Mouse (Mus musculus) liver, embryonic 14.5 days (tissue): Measurements from ENCODE around the gene Btbd16. TPM values are rescaled to one million over a fixed set of nuclear protein-coding genes. Genes with fewer than 3 reads are reported as not detected.

Experiments used
- ATAC-seq: fragments of 200-750 bp; cut with Nextera tagmentation; 2 replicates; pipeline ENCODE4 v1.8.0; 2017; ENCODE audit warnings: moderate number of reproducible peaks, mild to moderate bottlenecking, moderate library complexity; ENCODE audit not compliant: insufficient read depth
- DNase-seq, 3 experiments: peaks; one replicate each; pipeline ENCODE4 v3.0.0-alpha.2; 2012 to 2013; ENCODE audit warnings: low read depth in 3 of 3, low spot score in 3 of 3
- H3K27ac ChIP-seq: fragments of 300-500 bp; sonication (generic); 2 replicates; pipeline ENCODE4 v1.5.1; 2014; ENCODE audit warnings: moderate library complexity, mild to moderate bottlenecking, control low read depth, inconsistent platforms
- H3K27me3 ChIP-seq: fragments of 300-500 bp; sonication (generic); 2 replicates; pipeline ENCODE4 v1.6.1; 2014; ENCODE audit warnings: mild to moderate bottlenecking, low read length, moderate library complexity; ENCODE audit not compliant: control insufficient read depth, insufficient read depth
- H3K36me3 ChIP-seq: fragments of 300-500 bp; sonication (generic); replicated peaks from 2 replicates; pipeline ENCODE4 v1.6.1; 2014; ENCODE audit warnings: low read depth; ENCODE audit not compliant: control insufficient read depth, insufficient read depth
- H3K4me1 ChIP-seq, 2 experiments: fragments of 200-500 bp in 1 of 2; fragments of 300-500 bp in 1 of 2; sonication (generic) in 1 of 2; replicated peaks; 2 replicates each; pipeline ENCODE4 v1.6.1; 2012 to 2014; ENCODE audit warnings: antibody characterized with exemption in 1 of 2, inconsistent platforms in 1 of 2, low read length in 1 of 2; ENCODE audit not compliant: control insufficient read depth in 2 of 2, insufficient read depth in 2 of 2
- H3K4me2 ChIP-seq: fragments of 300-500 bp; sonication (generic); 2 replicates; pipeline ENCODE4 v1.6.1; 2014; ENCODE audit warnings: low read depth, mild to moderate bottlenecking, control low read depth, moderate library complexity
- H3K4me3 ChIP-seq, 2 experiments: fragments of 200-500 bp in 1 of 2; fragments of 300-500 bp in 1 of 2; sonication (generic) in 1 of 2; 2 replicates each; pipeline ENCODE4 v1.5.1; 2012 to 2014; ENCODE audit warnings: low read depth in 2 of 2, low read length in 2 of 2, mild to moderate bottlenecking in 2 of 2, control low read depth in 1 of 2, inconsistent platforms in 1 of 2, moderate library complexity in 1 of 2; ENCODE audit not compliant: insufficient read depth in 1 of 2
- H3K9ac ChIP-seq: fragments of 300-500 bp; sonication (generic); replicated peaks from 2 replicates; pipeline ENCODE4 v1.6.1; 2014; ENCODE audit warnings: mild to moderate bottlenecking, control low read depth, moderate library complexity
- H3K9me3 ChIP-seq: fragments of 300-500 bp; sonication (generic); 2 replicates; pipeline ENCODE4 v1.6.1; 2016; ENCODE audit warnings: low read length, mixed read lengths; ENCODE audit not compliant: control insufficient read depth
- CTCF ChIP-seq: IDR thresholded peaks from 2 replicates; pipeline ENCODE4 v1.5.1; 2016; ENCODE audit warnings: antibody characterized with exemption, low read depth, control low read depth
- EP300 ChIP-seq: IDR thresholded peaks from 2 replicates; pipeline ENCODE4 v1.6.1; 2016; ENCODE audit warnings: antibody characterized with exemption, low read depth
- WGBS: fragments of 180-500 bp; shearing (Covaris S2); extraction: QIAGEN DNeasy Blood & Tissue Kit; methylation state at CpG from one replicate; pipeline ENCODE4 v1.1.7; 2014; ENCODE audit not compliant: insufficient replicate concordance; 5-methylcytosine and 5-hydroxymethylcytosine counted together
- polyA plus RNA-seq, 2 experiments: library from polyadenylated mRNA; depleted of rRNA in 1 of 2; stranded (reverse) in 1 of 2; unstranded in 1 of 2; fragments of >200 nt; fragmentation: Nextera tagmentation in 1 of 2; extraction: Ambion mirVana in 1 of 2; gene quantifications; 2 replicates each; pipeline versions ENCODE4 v1.2.1 to v1.2.3; 2012 to 2014

The Btbd16 gene
- 0.02 TPM in 1 of 2 replicates, not detected in the other for polyA plus RNA-seq (2012; rRNA removed)
- 0.05 TPM in 1 of 2 replicates, not detected in the other for polyA plus RNA-seq (2014; fragmentation: Nextera tagmentation; extraction: Ambion mirVana)

DNA sequence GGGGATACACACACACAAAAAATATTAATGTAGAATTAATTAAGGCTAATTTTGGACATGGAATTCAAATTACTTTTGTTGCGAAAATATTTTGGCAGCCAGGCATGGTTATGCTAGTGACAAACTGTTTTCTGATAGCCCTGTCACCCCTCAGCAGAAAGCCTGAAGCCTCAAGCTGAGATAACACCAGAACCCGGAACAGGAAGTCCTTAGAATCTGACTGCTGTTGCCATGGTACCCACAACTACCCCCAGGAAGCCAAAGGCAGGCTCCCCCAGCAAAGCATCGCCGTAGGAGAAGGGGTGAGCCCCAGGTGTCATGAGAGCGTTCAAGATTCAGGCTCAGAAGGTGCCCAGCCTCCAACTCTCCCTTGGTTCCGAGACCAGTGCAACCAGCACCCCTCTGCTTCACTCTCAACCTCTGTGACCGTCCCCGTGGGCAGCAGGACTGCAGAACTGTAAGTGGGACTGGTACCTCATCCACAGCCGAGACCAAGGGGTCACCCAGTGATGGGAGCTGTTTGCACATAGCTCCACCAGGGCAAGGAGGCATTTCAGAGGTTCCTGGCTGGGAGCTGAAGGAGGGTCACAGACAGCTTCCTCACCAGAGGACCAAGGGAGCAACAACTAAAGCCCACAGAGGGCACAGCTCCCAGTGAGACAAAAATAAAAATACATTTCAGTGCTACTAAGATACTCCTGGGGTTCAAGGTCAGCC lies at the start of gene Btbd16:
Btbd16 (plus strand) TSS at position 156 of the 717 bp plus-strand sequence.
- Histone ChIP-seq H3K9me3 (no peaks in the 10 kb centered on the region), H3K4me3 (no peak within 1 kb of the TSS), H3K27ac (no peak within 1 kb of the TSS), H3K36me3 (no peaks in the 10 kb centered on the region), H3K27me3 (no peaks in the 10 kb centered on the region), H3K4me1 (0 out of 4 replicates have a peak, but pooled peaks cover 0 to 2% of the 10 kb centered on the region in 2 experiments), H3K4me2 (no peak within 1 kb of the TSS), H3K9ac (no peak within 1 kb of the TSS)
- ATAC-seq, result no peak
- 31% methylated on average over 9 of the region's 9 CpGs for WGBS
- TF ChIP-seq CTCF (no peak), EP300 (no peak)
- no peak for DNase-seq

DNA sequence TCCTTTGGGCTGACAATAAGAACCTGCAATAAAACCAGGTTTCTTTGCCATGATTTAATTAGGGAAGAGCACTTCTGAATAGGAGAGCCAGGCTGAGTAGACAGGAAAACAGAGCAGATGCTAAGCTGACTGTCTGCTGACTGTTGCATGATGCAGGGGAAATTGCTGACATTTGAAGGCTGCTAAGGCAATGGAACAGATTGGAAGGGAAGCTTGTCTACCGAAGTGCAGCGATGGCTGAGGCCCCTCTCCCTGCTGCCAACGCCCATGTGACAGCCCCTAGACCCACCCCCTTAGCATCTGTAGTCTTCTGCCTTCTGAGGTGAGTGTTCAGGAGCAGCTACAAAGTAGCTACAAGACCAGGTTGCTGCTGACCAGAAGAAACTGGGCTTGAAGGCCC lies 47.7 kb upstream of the Btbd16 start:
- H3K4me3 ChIP-seq, result no peak overlapping the region
- DNase-seq (no peak), ATAC-seq (no peak)
- H3K4me1 ChIP-seq, result peaks cover 0 to 8% of the 10 kb centered on the region in 2 experiments; a peak in 2 of 4 replicates
- H3K9me3 ChIP-seq, result no peaks in the 10 kb centered on the region
- no peak overlapping the region for H3K27ac ChIP-seq
- no peaks in the 10 kb centered on the region for H3K27me3 ChIP-seq
- no peak overlapping the region for H3K9ac ChIP-seq
- no peaks in the 10 kb centered on the region for H3K36me3 ChIP-seq
- no peak overlapping the region for H3K4me2 ChIP-seq
- TF ChIP-seq EP300 (no peak), CTCF (no peak)
- 31% methylated on average over 3 of the region's 3 CpGs for WGBS

GRCm38 (mm10) chr7:130726724-130727422 lies 47.0 kb upstream of the Btbd16 start:
- no peak overlapping the region for H3K4me2 ChIP-seq
- H3K36me3 ChIP-seq, result no peaks in the 10 kb centered on the region
- peaks cover 0 to 8% of the 10 kb centered on the region in 2 experiments; a peak in 2 of 4 replicates for H3K4me1 ChIP-seq
- no peaks in the 10 kb centered on the region for H3K9me3 ChIP-seq
- H3K9ac ChIP-seq, result no peak overlapping the region
- ATAC-seq (no peak), DNase-seq (no peak)
- TF ChIP-seq CTCF, result no peak
- TF ChIP-seq EP300, result no peak
- 38% methylated on average over 8 of the region's 8 CpGs for WGBS
- no peak overlapping the region for H3K27ac ChIP-seq
- H3K27me3 ChIP-seq, result no peaks in the 10 kb centered on the region
- H3K4me3 ChIP-seq, result no peak overlapping the region

GRCm38 (mm10) chr7:130727560-130727959 lies 46.3 kb upstream of the Btbd16 start:
- TF ChIP-seq CTCF (no peak), EP300 (no peak)
- Histone ChIP-seq H3K27ac (no peak overlapping the region), H3K9me3 (no peaks in the 10 kb centered on the region), H3K36me3 (no peaks in the 10 kb centered on the region), H3K4me3 (no peak overlapping the region), H3K27me3 (no peaks in the 10 kb centered on the region), H3K4me1 (peaks cover 0 to 8% of the 10 kb centered on the region in 2 experiments; a peak in 2 of 4 replicates), H3K4me2 (no peak overlapping the region), H3K9ac (no peak overlapping the region)
- ATAC-seq (no peak), DNase-seq (no peak)
- 59% methylated on average over 4 of the region's 4 CpGs for WGBS

GRCm38 (mm10) chr7:130731792-130732191 lies 42.1 kb upstream of the Btbd16 start:
- H3K4me1 ChIP-seq, result peaks cover 0 to 6% of the 10 kb centered on the region in 2 experiments; a peak in 2 of 4 replicates
- H3K9me3 ChIP-seq, result no peaks in the 10 kb centered on the region
- no peaks in the 10 kb centered on the region for H3K36me3 ChIP-seq
- no peaks in the 10 kb centered on the region for H3K27me3 ChIP-seq
- DNase-seq (no peak), ATAC-seq (no peak)
- H3K4me3 ChIP-seq, result no peak overlapping the region
- 67% methylated on average over 7 of the region's 7 CpGs for WGBS
- H3K27ac ChIP-seq, result no peak overlapping the region
- TF ChIP-seq CTCF (no peak), EP300 (no peak)
- no peak overlapping the region for H3K4me2 ChIP-seq
- H3K9ac ChIP-seq, result no peak overlapping the region
